Mouse (Mus musculus): Measurements from ENCODE around the gene Lkaaear1. TPM values are rescaled to one million over a fixed set of nuclear protein-coding genes. Genes with fewer than 3 reads are reported as not detected.

Gene Lkaaear1
- polyA plus RNA-seq, 1 experiment from 2014 or later = not detected

GRCm38 (mm10) chr2:181687586-181687985 lies 10.7 kb downstream of the Lkaaear1 start:
- no peak for ATAC-seq
- H3K27ac ChIP-seq (ENCODE audit: low read length) = no peak overlapping the region
- no peaks in the 10 kb centered on the region for H3K27me3 ChIP-seq (replicated peaks; ENCODE audit: control insufficient read depth, insufficient read depth, low read length)
- no peak overlapping the region for H3K9ac ChIP-seq (ENCODE audit: low read depth, low read length)
- no peak overlapping the region for H3K4me2 ChIP-seq (ENCODE audit: low read depth, low read length)
- peaks cover 2% of the 10 kb centered on the region; the same call in 1 of the 2 replicates for H3K4me1 ChIP-seq (ENCODE audit: control insufficient read depth, insufficient read depth, low read length)
- 95% methylated on average over 8 of the region's 8 CpGs for WGBS
- H3K36me3 ChIP-seq (ENCODE audit: control insufficient read depth, insufficient read depth, low read length) = peaks cover 8% of the 10 kb centered on the region; the same call in 1 of the 2 replicates
- no peak overlapping the region for H3K4me3 ChIP-seq (ENCODE audit: low read length)
- no peaks in the 10 kb centered on the region for H3K9me3 ChIP-seq (ENCODE audit: control insufficient read depth, low read length)

- peaks cover 5% of the 10 kb centered on the region; the same call in 1 of the 2 replicates for H3K4me1 ChIP-seq (ENCODE audit: control insufficient read depth, insufficient read depth, low read length)
- ATAC-seq = no peak
- no peak overlapping the region for H3K4me2 ChIP-seq (ENCODE audit: low read depth, low read length)
- H3K4me3 ChIP-seq (ENCODE audit: low read length) = no peak overlapping the region
- 92% methylated on average over 4 of the region's 4 CpGs for WGBS
- no peaks in the 10 kb centered on the region for H3K9me3 ChIP-seq (ENCODE audit: control insufficient read depth, low read length)
- H3K36me3 ChIP-seq (ENCODE audit: control insufficient read depth, insufficient read depth, low read length) = peaks cover 8% of the 10 kb centered on the region; the same call in 1 of the 2 replicates
- H3K9ac ChIP-seq (ENCODE audit: low read depth, low read length) = no peak overlapping the region
- no peak overlapping the region for H3K27ac ChIP-seq (ENCODE audit: low read length)
- no peaks in the 10 kb centered on the region for H3K27me3 ChIP-seq (replicated peaks; ENCODE audit: control insufficient read depth, insufficient read depth, low read length)
Measured at GRCm38 (mm10) chr2:181685686-181686085, 12.6 kb downstream of the Lkaaear1 start.

GRCm38 (mm10) chr2:181684713-181685112 lies 13.5 kb downstream of the Lkaaear1 start:
- Histone ChIP-seq H3K9ac (ENCODE audit: low read depth, low read length) (no peak overlapping the region), H3K27me3 (replicated peaks; ENCODE audit: control insufficient read depth, insufficient read depth, low read length) (no peaks in the 10 kb centered on the region), H3K36me3 (ENCODE audit: control insufficient read depth, insufficient read depth, low read length) (peaks cover 8% of the 10 kb centered on the region; the same call in 1 of the 2 replicates), H3K4me3 (ENCODE audit: low read length) (no peak overlapping the region), H3K4me1 (ENCODE audit: control insufficient read depth, insufficient read depth, low read length) (peaks cover 7% of the 10 kb centered on the region; the same call in 1 of the 2 replicates), H3K9me3 (ENCODE audit: control insufficient read depth, low read length) (no peaks in the 10 kb centered on the region), H3K4me2 (ENCODE audit: low read depth, low read length) (no peak overlapping the region), H3K27ac (ENCODE audit: low read length) (no peak overlapping the region)
- ATAC-seq = no peak
- WGBS = 47% methylated on average over 1 of the region's 1 CpGs

- no peak overlapping the region for H3K9ac ChIP-seq (ENCODE audit: low read depth, low read length)
- peaks cover 7% of the 10 kb centered on the region; the same call in 1 of the 2 replicates for H3K4me1 ChIP-seq (ENCODE audit: control insufficient read depth, insufficient read depth, low read length)
- H3K9me3 ChIP-seq (ENCODE audit: control insufficient read depth, low read length) = no peaks in the 10 kb centered on the region
- ATAC-seq = no peak
- H3K4me3 ChIP-seq (ENCODE audit: low read length) = no peak overlapping the region
- H3K27ac ChIP-seq (ENCODE audit: low read length) = no peak overlapping the region
- peaks cover 5% of the 10 kb centered on the region; the same call in 1 of the 2 replicates for H3K36me3 ChIP-seq (ENCODE audit: control insufficient read depth, insufficient read depth, low read length)
- H3K4me2 ChIP-seq (ENCODE audit: low read depth, low read length) = no peak overlapping the region
- WGBS = 69% methylated on average over 4 of the region's 4 CpGs
- H3K27me3 ChIP-seq (replicated peaks; ENCODE audit: control insufficient read depth, insufficient read depth, low read length) = no peaks in the 10 kb centered on the region
Measured at GRCm38 (mm10) chr2:181683381-181683780, 14.9 kb downstream of the Lkaaear1 start.

- no peak overlapping the region for H3K9ac ChIP-seq (ENCODE audit: low read depth, low read length)
- H3K27me3 ChIP-seq (replicated peaks; ENCODE audit: control insufficient read depth, insufficient read depth, low read length) = peaks cover 3% of the 10 kb centered on the region; the same call in 1 of the 2 replicates
- ATAC-seq = no peak
- H3K27ac ChIP-seq (ENCODE audit: low read length) = no peak overlapping the region
- H3K4me1 ChIP-seq (ENCODE audit: control insufficient read depth, insufficient read depth, low read length) = peaks cover 7% of the 10 kb centered on the region; the same call in 1 of the 2 replicates
- no peaks in the 10 kb centered on the region for H3K9me3 ChIP-seq (ENCODE audit: control insufficient read depth, low read length)
- H3K4me3 ChIP-seq (ENCODE audit: low read length) = no peak overlapping the region
- WGBS = 75% methylated on average over 1 of the region's 1 CpGs
- H3K4me2 ChIP-seq (ENCODE audit: low read depth, low read length) = no peak overlapping the region
- H3K36me3 ChIP-seq (ENCODE audit: control insufficient read depth, insufficient read depth, low read length) = no peaks in the 10 kb centered on the region; the same call in 1 of the 2 replicates
Measured at GRCm38 (mm10) chr2:181681978-181682377, 16.3 kb downstream of the Lkaaear1 start.

- H3K4me2 ChIP-seq (ENCODE audit: low read depth, low read length) = peak overlapping the region; percentile 90
- WGBS = 18% methylated on average over 7 of the region's 7 CpGs
- peak overlapping the region; percentile 77 for H3K4me3 ChIP-seq (ENCODE audit: low read length)
- H3K9ac ChIP-seq (ENCODE audit: low read depth, low read length) = peak overlapping the region; percentile 86
- H3K9me3 ChIP-seq (ENCODE audit: control insufficient read depth, low read length) = no peaks in the 10 kb centered on the region
- H3K27me3 ChIP-seq (replicated peaks; ENCODE audit: control insufficient read depth, insufficient read depth, low read length) = peaks cover 8% of the 10 kb centered on the region; the same call in 1 of the 2 replicates
- no peak overlapping the region; the same call in 1 of the 2 replicates for H3K27ac ChIP-seq (ENCODE audit: low read length)
- H3K36me3 ChIP-seq (ENCODE audit: control insufficient read depth, insufficient read depth, low read length) = no peaks in the 10 kb centered on the region
- peak; percentile 37 for ATAC-seq
- peaks cover 9% of the 10 kb centered on the region; the same call in 1 of the 2 replicates for H3K4me1 ChIP-seq (ENCODE audit: control insufficient read depth, insufficient read depth, low read length)
Measured at GRCm38 (mm10) chr2:181680716-181681117, 17.5 kb downstream of the Lkaaear1 start.

- H3K36me3 ChIP-seq (ENCODE audit: control insufficient read depth, insufficient read depth, low read length) = no peaks in the 10 kb centered on the region
- H3K27me3 ChIP-seq (replicated peaks; ENCODE audit: control insufficient read depth, insufficient read depth, low read length) = peaks cover 10% of the 10 kb centered on the region; the same call in 1 of the 2 replicates
- peak within 1 kb of the TSS; percentile 4 for H3K27ac ChIP-seq (ENCODE audit: low read length)
- peak within 1 kb of the TSS; percentile 86 for H3K9ac ChIP-seq (ENCODE audit: low read depth, low read length)
- peaks cover 13% of the 10 kb centered on the region for H3K4me1 ChIP-seq (ENCODE audit: control insufficient read depth, insufficient read depth, low read length)
- H3K4me3 ChIP-seq (ENCODE audit: low read length) = peak within 1 kb of the TSS; percentile 77
- ATAC-seq = peak; percentile 54
- H3K4me2 ChIP-seq (ENCODE audit: low read depth, low read length) = peak within 1 kb of the TSS; percentile 90
- under 1% methylated on average over 64 of the region's 69 CpGs for WGBS
- no peaks in the 10 kb centered on the region for H3K9me3 ChIP-seq (ENCODE audit: control insufficient read depth, low read length)
Measured at GRCm38 (mm10) chr2:181679951-181680715, 18.1 kb downstream of the Lkaaear1 start, which contains the start of gene Tcea2. Tcea2 (plus strand) TSS chr2:181680310.

GRCm38 (mm10) chr2:181678780-181679179 lies 19.5 kb downstream of the Lkaaear1 start:
- ATAC-seq = peak; percentile 78
- Histone ChIP-seq H3K27me3 (replicated peaks; ENCODE audit: control insufficient read depth, insufficient read depth, low read length) (peaks cover 16% of the 10 kb centered on the region; the same call in 1 of the 2 replicates), H3K9me3 (ENCODE audit: control insufficient read depth, low read length) (no peaks in the 10 kb centered on the region), H3K4me2 (ENCODE audit: low read depth, low read length) (no peak overlapping the region), H3K27ac (ENCODE audit: low read length) (no peak overlapping the region), H3K4me3 (ENCODE audit: low read length) (no peak overlapping the region), H3K9ac (ENCODE audit: low read depth, low read length) (no peak overlapping the region), H3K4me1 (ENCODE audit: control insufficient read depth, insufficient read depth, low read length) (peaks cover 13% of the 10 kb centered on the region), H3K36me3 (ENCODE audit: control insufficient read depth, insufficient read depth, low read length) (no peaks in the 10 kb centered on the region)
- WGBS = 30% methylated on average over 1 of the region's 1 CpGs

- Histone ChIP-seq H3K27me3 (replicated peaks; ENCODE audit: control insufficient read depth, insufficient read depth, low read length) (peaks cover 25% of the 10 kb centered on the region), H3K4me3 (ENCODE audit: low read length) (no peak overlapping the region), H3K9me3 (ENCODE audit: control insufficient read depth, low read length) (no peaks in the 10 kb centered on the region), H3K27ac (ENCODE audit: low read length) (peak overlapping the region; percentile 6; the same call in 1 of the 2 replicates), H3K9ac (ENCODE audit: low read depth, low read length) (no peak overlapping the region), H3K36me3 (ENCODE audit: control insufficient read depth, insufficient read depth, low read length) (no peaks in the 10 kb centered on the region), H3K4me1 (ENCODE audit: control insufficient read depth, insufficient read depth, low read length) (peaks cover 13% of the 10 kb centered on the region), H3K4me2 (ENCODE audit: low read depth, low read length) (no peak overlapping the region)
- 60% methylated on average over 3 of the region's 3 CpGs for WGBS
- ATAC-seq = no peak
Measured at GRCm38 (mm10) chr2:181677755-181678098, 20.5 kb downstream of the Lkaaear1 start.

Data from intestine, embryonic 16.5 days (tissue).